Mouse (Mus musculus) cerebellum, adult 11-12 months (tissue): ENCODE data around the gene Plxdc2.
"Not testable (repeated sequence)": the region's sequence is repeated elsewhere in the genome, so short reads cannot be mapped to it uniquely, and the experiment has no call there.

Source experiments
- DNase-seq: peaks from one replicate; pipeline ENCODE4 v3.0.0; 2022

The Plxdc2 gene

GRCm38 (mm10) chr2:16769149-16769548 is 413.0 kb downstream of the Plxdc2 start:
- not testable (repeated sequence) for DNase-seq

- DNase-seq, result no peak
Observed at GRCm38 (mm10) chr2:16773398-16774113, 417.5 kb downstream of the Plxdc2 start.

- no peak for DNase-seq
Observed at GRCm38 (mm10) chr2:16774114-16774433, 418.0 kb downstream of the Plxdc2 start.

GRCm38 (mm10) chr2:16795283-16795682 is 439.2 kb downstream of the Plxdc2 start:
- DNase-seq, result no peak
